Mouse (Mus musculus) ES-Bruce4 (cell line): ENCODE data around the gene Ccl24.

ENCODE experiments used
- CTCF ChIP-seq: IDR thresholded peaks from one replicate; pipeline ENCODE4 v1.8.1; 2011; ENCODE audit warnings: low read depth, low read length
- EP300 ChIP-seq: IDR thresholded peaks from 2 replicates; pipeline ENCODE4 v1.6.1; 2011; ENCODE audit warnings: low read depth, low read length; ENCODE audit not compliant: insufficient read depth

DNA sequence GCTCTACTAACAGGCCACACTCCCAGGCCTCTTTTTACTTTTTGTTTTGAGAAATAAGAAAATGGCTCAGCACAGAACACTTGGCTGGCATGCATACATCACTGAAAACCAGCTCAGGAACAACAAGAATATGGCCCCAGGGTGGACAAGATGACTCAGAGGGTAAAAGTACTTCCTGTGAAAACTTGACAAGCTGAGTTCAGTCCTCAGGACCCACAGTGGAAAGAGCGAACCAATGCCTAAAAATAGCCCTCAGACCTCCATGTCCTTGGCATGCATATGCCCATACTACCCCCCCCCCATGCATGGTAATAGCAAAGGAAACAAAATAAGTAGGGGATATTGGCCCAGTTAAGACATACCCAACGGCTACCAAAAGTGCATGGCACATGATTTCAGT lies 42.9 kb downstream of the Ccl24 start:
- TF ChIP-seq CTCF (no peak), EP300 (no peak)
